Mouse (Mus musculus) ES-E14 (cell line): Measurements from ENCODE around the gene Tff2.

Experiments used
- CHD2 ChIP-seq: IDR thresholded peaks from 2 replicates; pipeline ENCODE4 v1.6.1; 2014; ENCODE audit warnings: mild to moderate bottlenecking, low read depth, low read length, inconsistent platforms
- HCFC1 ChIP-seq: IDR thresholded peaks from 2 replicates; pipeline ENCODE4 v1.6.1; 2012; ENCODE audit warnings: low read length, inconsistent platforms, borderline replicate concordance; ENCODE audit not compliant: insufficient read depth
- MAFK ChIP-seq: IDR thresholded peaks from 2 replicates; pipeline ENCODE4 v1.6.1; 2014; ENCODE audit warnings: mild to moderate bottlenecking, low read depth, low read length, inconsistent platforms; ENCODE audit not compliant: insufficient read depth
- ZC3H11A ChIP-seq: IDR thresholded peaks from 2 replicates; pipeline ENCODE4 v1.6.1; 2012; ENCODE audit warnings: low read depth, mild to moderate bottlenecking, inconsistent platforms, low read length, borderline replicate concordance

GRCm38 (mm10) chr17:31162607-31163006 lies 18.5 kb upstream of the Tff2 start:
- TF ChIP-seq HCFC1 (no peak), CHD2 (no peak), MAFK (no peak), ZC3H11A (no peak)
